Mouse (Mus musculus): ENCODE results near the gene Gm20388.

- no peak for TF ChIP-seq CHD2 (IDR thresholded peaks at IDR 0.05; ENCODE audit: low read depth, low read length)
- TF ChIP-seq ZC3H11A (IDR thresholded peaks at IDR 0.05; ENCODE audit: borderline replicate concordance, low read depth, low read length) = no peak
Measured at GRCm38 (mm10) chr8:121761480-121761879, 1850.8 kb downstream of the Gm20388 start.
